Mouse (Mus musculus) gastrocnemius, postnatal 36 days (tissue): ENCODE measurements around the gene Gm37240. TPM values are rescaled to one million over a fixed set of nuclear protein-coding genes. Genes with fewer than 3 reads are reported as not detected.

Source experiments
- DNase-seq, 2 experiments: peaks; one replicate each; pipeline ENCODE4 v3.0.0; 2022
- intact Hi-C: fragments of 180-260 bp; cut with DNase I; formaldehyde crosslinking; loops from one replicate; pipeline ENCODE4 v1.15.1; 2025
- total RNA-seq, 2 experiments: library from RNA; stranded (reverse); gene quantifications; 2 replicates each; pipeline ENCODE4 v1.2.3; 2021

The Gm37240 gene
- total RNA-seq, 2 experiments from 2014 or later: 35.6 to 41.7 TPM

- intact Hi-C loops: no loop called here
- no peak for DNase-seq
These were observed 188.8 kb downstream of the Gm37240 start for GRCm38 (mm10) chr3:85698496-85698895.

GRCm38 (mm10) chr3:85695056-85695455, 192.3 kb downstream of the Gm37240 start:
- intact Hi-C loops: no loop called here
- no peak for DNase-seq

DNA sequence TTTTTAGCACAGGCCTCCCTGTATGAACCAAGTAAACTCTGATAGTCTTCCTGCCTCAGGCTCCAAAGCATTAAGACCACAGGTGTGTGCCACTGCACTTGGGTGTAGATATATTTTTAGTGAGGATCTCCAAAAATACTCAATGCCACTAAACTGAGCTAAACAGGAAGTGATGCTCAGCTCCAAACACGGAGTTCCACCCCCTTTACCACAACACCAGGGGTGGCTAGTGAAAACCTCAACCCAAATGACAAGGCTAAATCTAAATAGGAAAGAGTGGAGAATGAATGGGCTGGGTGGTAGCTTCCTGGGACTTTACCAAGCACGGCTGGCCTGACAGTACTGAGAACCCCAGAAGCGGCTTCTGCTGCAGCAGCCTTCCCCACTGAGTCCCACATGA, 194.3 kb downstream of the Gm37240 start:
- intact Hi-C loops: no loop called here

GRCm38 (mm10) chr3:85691134-85691533, 196.2 kb downstream of the Gm37240 start:
- intact Hi-C loops: no loop called here

More for the DNA sequence above, 194.3 kb downstream of the Gm37240 start:
- no peak for DNase-seq

DNA sequence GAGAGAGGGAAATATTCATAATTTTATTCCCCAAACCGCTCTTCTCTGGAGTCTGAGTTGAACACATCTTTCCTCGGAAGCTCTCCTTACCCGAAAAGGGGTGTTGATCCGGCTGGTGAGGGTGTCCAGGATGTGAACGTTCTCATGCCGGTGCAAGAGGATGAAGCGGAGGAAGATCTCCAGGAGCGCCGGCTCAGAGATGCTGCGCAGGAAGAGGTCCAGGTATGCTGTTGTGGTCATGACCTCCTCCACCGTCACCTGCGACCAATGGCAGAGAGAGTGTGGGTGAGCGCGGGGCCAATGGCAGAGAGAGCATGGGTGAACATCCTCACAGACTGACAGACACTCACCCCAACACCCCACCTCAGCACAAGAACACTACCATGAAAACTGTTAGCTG, 199.0 kb downstream of the Gm37240 start:
- no peak for DNase-seq
- intact Hi-C loops: no loop called here

More at GRCm38 (mm10) chr3:85691134-85691533, 196.2 kb downstream of the Gm37240 start:
- no peak for DNase-seq

DNA sequence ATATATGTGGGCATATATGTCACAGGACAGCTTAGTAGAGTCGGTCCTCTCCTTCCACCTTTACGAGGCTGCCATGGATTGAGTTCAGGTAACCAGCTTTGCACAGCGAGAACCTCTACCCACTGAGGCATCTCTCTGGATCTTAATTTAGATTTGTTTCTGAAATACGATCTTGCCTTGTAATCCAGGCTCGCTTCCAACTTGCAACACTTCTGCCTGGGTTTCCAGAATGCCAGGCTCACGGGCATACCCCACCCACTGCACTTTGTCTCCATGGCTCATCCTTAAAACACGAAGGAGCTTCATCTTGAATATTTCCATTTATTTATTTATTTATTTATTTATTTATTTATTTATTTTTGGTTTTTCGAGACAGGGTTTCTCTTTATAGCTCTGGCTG, 202.0 kb downstream of the Gm37240 start:
- peak in 1 of 2 experiments; percentile 15 for DNase-seq
- intact Hi-C loops: no loop called here

- DNase-seq: no peak
- intact Hi-C loops: no loop called here
These were observed 203.7 kb downstream of the Gm37240 start for GRCm38 (mm10) chr3:85683618-85684017.

GRCm38 (mm10) chr3:85681136-85681535, 206.2 kb downstream of the Gm37240 start:
- intact Hi-C loops: no loop called here
- DNase-seq: no peak

- intact Hi-C loops: no loop called here
- DNase-seq: no peak
These were observed 207.4 kb downstream of the Gm37240 start for GRCm38 (mm10) chr3:85679960-85680359.

DNA sequence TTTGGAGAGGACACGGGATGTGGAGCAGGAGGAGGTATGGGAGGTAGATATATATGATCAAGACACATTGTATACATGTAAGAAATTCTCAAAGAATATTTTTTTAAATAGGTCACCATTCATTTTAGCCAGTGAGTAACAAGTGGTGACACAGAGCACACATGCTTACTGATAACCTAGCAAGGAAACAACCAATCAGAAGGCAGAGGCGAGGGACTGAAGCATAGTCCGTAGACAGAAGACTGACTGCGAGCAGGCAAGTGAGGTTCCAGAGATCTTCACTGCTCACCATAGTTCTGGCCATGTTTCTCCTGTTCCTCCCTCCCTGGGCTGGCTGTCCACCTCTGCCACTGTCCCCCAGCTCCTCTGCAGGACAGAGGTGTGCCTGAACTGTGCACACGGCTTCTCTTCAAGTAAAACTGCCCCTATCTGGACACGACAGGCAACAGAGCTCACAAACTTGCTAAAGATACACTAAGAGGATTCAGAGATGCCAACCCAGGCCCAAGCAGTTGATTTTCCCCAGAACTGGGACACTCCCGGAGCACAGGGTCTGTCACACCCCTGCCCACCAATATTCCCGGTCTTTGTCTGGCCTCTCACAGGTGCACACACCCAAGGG, 207.9 kb downstream of the Gm37240 start:
- intact Hi-C loops: no loop called here
- DNase-seq: no peak

DNA sequence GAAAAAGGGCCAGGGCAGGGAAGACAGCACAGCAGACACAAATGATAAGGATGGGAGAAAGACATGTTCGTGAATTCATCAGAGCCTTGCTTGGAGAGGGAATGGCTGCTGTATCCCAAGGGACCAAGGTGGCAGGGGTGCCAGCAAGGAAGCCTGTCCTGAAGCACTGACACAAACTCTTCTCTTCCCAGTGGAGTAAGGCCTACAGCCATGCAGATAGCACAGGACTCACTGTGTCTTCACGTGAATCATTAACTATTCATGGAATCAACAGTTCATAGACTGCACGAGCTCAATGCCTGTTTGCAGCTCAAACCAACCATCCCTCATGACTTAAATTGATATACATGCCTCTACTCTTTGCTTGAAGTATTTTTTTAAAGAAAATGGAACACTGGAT, 209.4 kb downstream of the Gm37240 start:
- intact Hi-C loops: no loop called here
- no peak for DNase-seq

DNA sequence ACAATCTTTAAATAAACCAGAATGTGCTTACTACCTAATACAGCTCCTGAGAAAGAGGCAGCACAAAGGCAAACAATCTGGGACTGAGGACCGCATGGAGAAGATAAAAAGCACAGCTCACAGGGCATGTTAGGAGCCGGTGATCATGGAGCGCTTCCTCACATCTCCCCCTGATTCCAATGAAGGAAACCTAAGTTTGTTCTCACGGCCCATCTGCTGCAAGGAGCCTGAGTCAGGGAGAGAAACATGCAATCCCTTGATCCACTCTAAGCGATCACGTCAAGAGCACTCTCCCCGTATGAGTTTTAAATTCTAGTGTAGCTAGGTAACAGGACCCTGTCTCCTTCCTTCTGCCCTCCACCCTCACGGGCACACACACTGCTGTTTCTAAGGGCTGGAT, 210.2 kb downstream of the Gm37240 start:
- intact Hi-C loops: no loop called here
- DNase-seq: no peak

DNA sequence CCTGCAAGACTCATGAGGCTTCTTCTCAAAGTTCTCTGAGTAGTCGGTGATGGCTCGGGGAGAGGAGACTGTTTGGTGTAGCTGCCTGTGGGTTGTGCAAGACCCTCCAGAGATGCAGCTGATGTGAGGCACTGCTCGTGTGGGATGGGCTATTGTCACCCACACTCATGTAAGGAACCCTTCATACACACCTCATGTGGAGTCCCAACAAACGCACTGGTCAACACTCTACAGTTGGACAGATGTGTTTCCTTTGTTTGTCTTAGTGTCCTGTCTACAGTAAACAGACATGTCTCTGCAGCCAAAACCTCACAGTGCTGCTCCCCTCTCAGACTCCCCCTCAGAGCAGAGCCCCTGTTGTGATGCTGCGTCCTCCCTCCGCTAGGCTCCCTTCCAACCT, 217.5 kb downstream of the Gm37240 start:
- no peak for DNase-seq
- intact Hi-C loops: no loop called here

GRCm38 (mm10) chr3:85667683-85668082, 219.6 kb downstream of the Gm37240 start:
- intact Hi-C loops: no loop called here
- no peak for DNase-seq

DNA sequence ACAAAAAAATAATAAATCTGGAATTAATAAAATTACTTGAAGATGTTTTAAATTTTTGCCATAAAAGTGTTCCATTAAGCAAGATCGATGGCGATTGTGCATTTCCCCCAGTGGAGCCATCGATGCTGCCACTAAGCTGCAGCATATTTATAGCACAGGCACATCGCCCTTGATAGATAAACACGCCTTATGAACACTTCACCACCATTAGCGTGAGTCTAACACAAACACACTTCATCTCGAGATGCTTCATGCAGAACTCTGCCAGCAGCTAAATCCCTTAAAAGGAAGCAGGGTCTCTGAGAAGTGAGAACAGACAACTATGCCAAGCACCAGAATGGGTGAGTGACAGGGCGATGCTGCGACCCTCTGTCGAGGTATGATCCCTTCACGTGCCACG, 220.6 kb downstream of the Gm37240 start:
- intact Hi-C loops: no loop called here
- no peak for DNase-seq

DNA sequence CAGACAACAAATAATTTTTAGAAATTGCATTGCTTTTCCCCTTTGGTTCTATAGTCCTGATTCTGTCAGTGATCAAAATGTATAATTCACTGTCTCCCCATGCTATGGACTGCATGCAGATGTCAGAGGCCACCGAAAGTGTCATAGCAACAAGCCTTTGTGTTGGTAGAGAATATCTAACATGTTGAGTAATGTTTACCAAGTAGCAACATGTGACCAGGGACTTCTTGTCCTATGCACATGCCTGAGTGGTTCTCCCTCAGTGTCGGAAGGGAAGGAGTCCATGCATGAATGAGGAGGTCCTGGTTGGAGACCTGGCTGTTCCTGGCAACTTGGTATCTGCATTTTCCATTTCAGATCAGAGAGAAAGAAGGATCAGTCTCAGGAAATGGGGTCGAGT, 221.2 kb downstream of the Gm37240 start:
- intact Hi-C loops: no loop called here
- DNase-seq: no peak

DNA sequence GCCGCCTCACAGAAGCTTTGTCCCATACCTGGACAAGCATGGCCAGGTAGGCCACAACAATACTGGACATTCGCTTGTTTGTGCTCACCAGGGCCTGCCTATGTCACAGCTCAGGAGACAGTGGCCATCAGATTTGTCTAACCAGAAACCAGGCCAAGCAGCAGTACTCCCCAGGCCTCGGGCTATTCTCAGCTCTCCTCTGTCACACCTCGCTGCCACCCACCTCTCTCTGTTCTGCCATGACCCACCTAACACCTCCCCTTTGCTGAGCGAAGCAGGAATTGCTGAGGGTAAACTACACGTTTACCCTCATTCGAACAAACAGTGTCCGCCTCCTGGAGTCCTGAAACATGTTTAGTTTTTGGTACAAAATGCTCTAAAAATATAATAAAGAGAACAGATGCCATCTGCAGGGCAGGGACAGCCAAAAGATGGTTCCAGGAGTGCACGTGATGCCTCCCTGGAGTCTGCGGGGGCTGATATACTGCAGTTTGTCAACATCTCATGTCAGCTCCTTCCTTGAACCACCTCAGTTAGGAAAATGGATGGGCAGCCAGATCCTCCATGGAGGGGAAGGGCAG, 222.6 kb downstream of the Gm37240 start:
- intact Hi-C loops: no loop called here
- no peak for DNase-seq

DNA sequence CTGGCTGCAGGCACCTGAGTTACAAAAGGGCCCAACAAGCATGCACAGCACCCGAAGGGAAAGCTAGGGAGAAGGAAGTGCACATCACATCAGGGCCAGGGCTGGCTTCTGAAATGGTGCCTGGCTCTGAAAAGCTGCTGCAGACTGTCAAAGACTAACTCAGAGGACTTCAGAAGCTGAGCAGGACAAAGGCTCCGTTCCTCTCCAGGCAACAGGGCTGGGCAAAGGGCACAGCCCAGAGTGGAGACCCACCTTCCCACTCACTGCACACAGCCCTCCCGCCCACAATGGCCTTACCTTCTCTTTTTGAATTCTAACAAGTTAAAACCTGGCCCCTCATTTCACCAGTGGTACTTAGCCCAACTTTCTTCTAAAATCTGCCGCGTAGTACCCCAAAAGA, 223.5 kb downstream of the Gm37240 start:
- no peak for DNase-seq
- intact Hi-C loops: no loop called here

- intact Hi-C loops: no loop called here
- DNase-seq: no peak
These were observed 225.1 kb downstream of the Gm37240 start for GRCm38 (mm10) chr3:85661926-85662813.

GRCm38 (mm10) chr3:85659681-85660080, 227.6 kb downstream of the Gm37240 start:
- intact Hi-C loops: no loop called here
- no peak for DNase-seq

DNA sequence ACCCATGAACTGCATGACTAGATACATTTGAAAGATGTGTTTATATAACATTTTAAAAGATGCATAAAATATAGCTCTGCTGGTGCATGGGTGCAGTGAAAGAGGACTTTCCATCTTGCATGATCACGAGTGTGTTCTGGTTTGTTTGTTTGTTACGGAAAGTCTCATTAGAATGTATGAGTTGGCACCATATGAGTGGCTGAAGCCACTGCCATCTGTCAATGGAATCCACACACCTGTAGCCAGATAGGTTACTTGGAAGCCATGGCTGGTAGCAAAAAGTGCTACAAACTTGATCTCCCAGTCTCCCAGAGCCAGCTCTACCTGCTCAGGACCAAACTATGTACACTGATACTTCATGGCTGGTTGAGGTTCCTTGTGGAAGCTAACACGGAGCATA, 231.8 kb downstream of the Gm37240 start:
- intact Hi-C loops: no loop called here

More for the DNA sequence above, 231.8 kb downstream of the Gm37240 start:
- no peak for DNase-seq
